Mouse (Mus musculus) neural tube, embryonic 12.5 days (tissue): ENCODE measurements around the gene Pou2f3. TPM values are rescaled to one million over a fixed set of nuclear protein-coding genes. Genes with fewer than 3 reads are reported as not detected.

Source experiments
- ATAC-seq: fragments of 200-750 bp; cut with Nextera tagmentation; 2 replicates; pipeline ENCODE4 v1.8.0; 2017; ENCODE audit warnings: low read depth, mild to moderate bottlenecking, moderate TSS enrichment, moderate library complexity; ENCODE audit not compliant: low FRiP score
- H3K27ac ChIP-seq: fragments of 300-500 bp; sonication (generic); 2 replicates; pipeline ENCODE4 v1.5.1; 2016
- H3K27me3 ChIP-seq: fragments of 300-500 bp; sonication (generic); replicated peaks from 2 replicates; pipeline ENCODE4 v1.6.1; 2016; ENCODE audit warnings: mild to moderate bottlenecking
- H3K36me3 ChIP-seq: fragments of 300-500 bp; sonication (generic); 2 replicates; pipeline ENCODE4 v1.6.1; 2016; ENCODE audit warnings: mild to moderate bottlenecking
- H3K4me1 ChIP-seq: fragments of 300-500 bp; sonication (generic); 2 replicates; pipeline ENCODE4 v1.6.1; 2016
- H3K4me2 ChIP-seq: fragments of 300-500 bp; sonication (generic); replicated peaks from 2 replicates; pipeline ENCODE4 v1.6.1; 2016; ENCODE audit warnings: mild to moderate bottlenecking
- H3K4me3 ChIP-seq: fragments of 300-500 bp; sonication (generic); 2 replicates; pipeline ENCODE4 v1.5.1; 2016
- H3K9ac ChIP-seq: fragments of 300-500 bp; sonication (generic); 2 replicates; pipeline ENCODE4 v1.6.1; 2016; ENCODE audit warnings: mild to moderate bottlenecking
- H3K9me3 ChIP-seq: fragments of 300-500 bp; sonication (generic); 2 replicates; pipeline ENCODE4 v1.6.1; 2016; ENCODE audit warnings: mild to moderate bottlenecking
- WGBS: fragments of 180-500 bp; shearing (Covaris S2); methylation state at CpG from one replicate; pipeline ENCODE4 v1.1.7; 2016; 5-methylcytosine and 5-hydroxymethylcytosine counted together
- polyA plus RNA-seq: library from polyadenylated mRNA; unstranded; fragments of >200 nt; fragmentation: Nextera tagmentation; extraction: Ambion mirVana; gene quantifications from 2 replicates; pipeline ENCODE4 v1.2.1, GENCODE M21; 2016

Gene Pou2f3
- polyA plus RNA-seq: not detected in 2 replicates

GRCm38 (mm10) chr9:43210190-43210682, at the start of gene Pou2f3:
Gene Pou2f3, minus strand, starts transcription at chr9:43210369.
- ATAC-seq: no peak
- Histone ChIP-seq H3K27ac (no peak within 1 kb of the TSS), H3K9me3 (no peaks in the 10 kb centered on the region), H3K9ac (no peak within 1 kb of the TSS), H3K4me2 (peak within 1 kb of the TSS; percentile 4), H3K36me3 (no peaks in the 10 kb centered on the region), H3K4me3 (no peak within 1 kb of the TSS), H3K4me1 (peaks cover 16% of the 10 kb centered on the region), H3K27me3 (peaks cover 17% of the 10 kb centered on the region)
- 4% methylated on average over 13 of the region's 13 CpGs for WGBS

DNA sequence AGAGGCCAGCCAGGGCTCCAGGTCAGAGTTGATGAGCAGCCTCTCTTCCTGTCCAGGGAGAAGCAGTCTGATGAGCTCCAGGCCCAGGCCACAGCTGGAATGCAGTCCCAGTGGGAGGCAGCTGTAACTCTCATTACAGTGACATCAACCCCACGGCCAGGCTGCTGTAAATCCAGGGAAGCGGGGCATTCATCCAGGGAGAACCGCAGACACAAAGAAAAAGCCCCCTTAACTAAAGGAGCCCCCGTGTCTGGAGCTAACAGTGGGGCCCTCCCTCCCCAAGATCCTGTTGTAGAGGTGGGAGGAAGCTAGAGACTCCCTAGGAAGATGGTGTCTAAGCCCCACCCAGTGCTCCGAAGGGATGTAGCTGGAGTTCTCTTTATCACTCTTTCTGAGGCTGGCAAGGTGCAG, 43.1 kb upstream of the Pou2f3 start:
- Histone ChIP-seq H3K4me3 (no peak overlapping the region), H3K27ac (peak overlapping the region; percentile 37; the same call in 1 of the 2 replicates), H3K27me3 (no peaks in the 10 kb centered on the region), H3K9me3 (no peaks in the 10 kb centered on the region), H3K4me1 (peaks cover 14% of the 10 kb centered on the region), H3K4me2 (peak overlapping the region; percentile 19; the same call in 1 of the 2 replicates), H3K36me3 (no peaks in the 10 kb centered on the region), H3K9ac (peak overlapping the region; percentile 4; the same call in 1 of the 2 replicates)
- ATAC-seq: peak; percentile 56; the same call in 1 of the 2 replicates
- 3% methylated on average over 5 of the region's 5 CpGs for WGBS

GRCm38 (mm10) chr9:43252790-43253189, 42.6 kb upstream of the Pou2f3 start:
- H3K27ac ChIP-seq: peak overlapping the region; percentile 37; the same call in 1 of the 2 replicates
- 24% methylated on average over 3 of the region's 3 CpGs for WGBS
- no peaks in the 10 kb centered on the region for H3K9me3 ChIP-seq
- H3K27me3 ChIP-seq: no peaks in the 10 kb centered on the region
- ATAC-seq: no peak
- H3K36me3 ChIP-seq: no peaks in the 10 kb centered on the region
- peaks cover 14% of the 10 kb centered on the region for H3K4me1 ChIP-seq
- H3K4me3 ChIP-seq: no peak overlapping the region
- H3K9ac ChIP-seq: peak overlapping the region; percentile 4; the same call in 1 of the 2 replicates
- H3K4me2 ChIP-seq: peak overlapping the region; percentile 19; the same call in 1 of the 2 replicates

- Histone ChIP-seq H3K36me3 (no peaks in the 10 kb centered on the region), H3K9ac (no peak overlapping the region), H3K4me3 (no peak overlapping the region), H3K4me1 (peaks cover 14% of the 10 kb centered on the region), H3K27me3 (no peaks in the 10 kb centered on the region), H3K4me2 (no peak overlapping the region), H3K9me3 (no peaks in the 10 kb centered on the region), H3K27ac (no peak overlapping the region)
- ATAC-seq: no peak
- 95% methylated on average over 2 of the region's 2 CpGs for WGBS
Observed at GRCm38 (mm10) chr9:43251786-43252185, 41.6 kb upstream of the Pou2f3 start.

DNA sequence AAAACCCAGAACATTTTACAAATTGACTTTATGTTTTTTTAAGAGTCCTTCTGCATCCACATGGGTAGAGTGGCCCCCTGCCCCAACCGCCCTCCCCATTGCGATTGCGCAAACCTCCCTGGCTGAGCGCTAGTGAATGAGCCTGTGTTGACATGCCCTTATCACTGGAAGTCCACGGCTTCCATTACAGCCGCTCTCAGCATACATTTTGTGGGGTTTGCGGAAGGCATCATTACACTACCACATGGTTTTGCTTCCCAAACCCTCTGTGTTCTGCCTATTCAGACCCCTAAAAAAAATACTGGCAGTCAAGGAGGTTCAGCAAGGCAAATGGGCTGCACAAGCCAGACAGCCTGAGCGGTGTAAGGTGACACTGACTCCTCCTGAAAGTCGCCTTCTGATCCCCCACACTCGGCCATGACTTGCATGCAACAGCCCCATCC, 36.6 kb upstream of the Pou2f3 start:
- Histone ChIP-seq H3K36me3 (no peaks in the 10 kb centered on the region), H3K9me3 (no peaks in the 10 kb centered on the region), H3K27me3 (no peaks in the 10 kb centered on the region), H3K9ac (no peak overlapping the region), H3K27ac (no peak overlapping the region), H3K4me3 (no peak overlapping the region), H3K4me2 (no peak overlapping the region), H3K4me1 (no peaks in the 10 kb centered on the region)
- ATAC-seq: no peak
- WGBS: 50% methylated on average over 10 of the region's 10 CpGs

DNA sequence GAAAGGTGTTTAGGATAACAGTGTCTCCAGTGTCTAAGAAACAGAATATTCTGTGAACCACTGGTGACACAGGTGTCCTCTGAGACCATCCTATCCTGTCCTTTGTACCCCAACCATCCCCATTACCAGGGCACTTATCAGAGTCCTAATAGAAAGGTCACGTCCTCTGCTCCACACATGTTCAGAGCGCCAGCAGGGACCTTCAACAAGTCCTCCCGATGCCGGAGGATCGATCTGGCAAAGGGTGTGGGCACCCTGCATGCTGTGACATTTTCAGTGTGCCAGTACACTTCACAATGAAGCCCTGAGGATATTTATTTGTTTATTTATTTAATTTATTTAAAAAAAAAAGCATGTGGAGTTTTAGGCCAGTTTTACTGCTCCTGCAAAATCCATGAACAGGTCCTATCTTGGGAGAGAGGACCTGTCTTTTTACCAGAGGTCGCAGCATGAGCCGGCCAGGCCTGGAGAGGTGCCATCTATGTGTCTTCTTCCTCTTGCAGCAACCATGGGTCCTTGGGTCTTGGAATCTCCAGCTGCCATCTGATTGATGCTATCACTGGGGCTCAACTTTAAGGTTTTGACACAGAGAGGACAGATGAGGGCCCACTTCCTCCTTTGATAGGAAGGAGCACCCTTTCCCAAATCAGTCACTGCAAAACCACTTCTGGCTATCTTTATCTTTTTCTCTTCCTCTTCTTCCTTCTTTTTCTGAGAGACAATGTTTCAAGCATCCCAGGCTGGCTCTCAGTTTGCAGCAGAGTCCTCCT, 35.8 kb upstream of the Pou2f3 start:
- no peak for ATAC-seq
- Histone ChIP-seq H3K27me3 (no peaks in the 10 kb centered on the region), H3K9ac (no peak overlapping the region), H3K9me3 (no peaks in the 10 kb centered on the region), H3K4me3 (no peak overlapping the region), H3K36me3 (no peaks in the 10 kb centered on the region), H3K4me1 (no peaks in the 10 kb centered on the region), H3K4me2 (no peak overlapping the region), H3K27ac (no peak overlapping the region)
- WGBS: 89% methylated on average over 7 of the region's 7 CpGs

DNA sequence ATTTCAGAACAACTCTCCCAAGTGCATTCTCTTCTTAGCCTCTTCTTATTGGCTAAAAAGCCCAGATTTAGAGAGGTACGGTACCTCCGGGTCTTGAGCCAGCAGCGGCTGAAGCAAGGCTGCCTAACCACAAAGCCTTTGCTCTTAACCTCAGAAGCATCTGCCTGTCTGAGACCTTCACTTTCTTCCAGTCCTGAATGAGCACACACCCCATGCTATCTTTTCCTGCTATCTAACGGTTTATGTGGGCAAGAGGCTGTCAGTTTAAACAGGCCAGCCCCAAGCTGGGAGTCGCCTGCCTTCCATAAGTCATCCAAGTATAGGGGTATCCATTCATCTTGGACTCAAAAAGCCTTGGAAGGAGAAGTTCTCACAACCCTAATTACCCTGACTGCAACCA, 32.3 kb upstream of the Pou2f3 start:
- Histone ChIP-seq H3K4me3 (no peak overlapping the region), H3K4me2 (no peak overlapping the region), H3K4me1 (peaks cover 17% of the 10 kb centered on the region), H3K36me3 (no peaks in the 10 kb centered on the region), H3K9ac (no peak overlapping the region), H3K27me3 (peaks cover 21% of the 10 kb centered on the region), H3K9me3 (no peaks in the 10 kb centered on the region), H3K27ac (no peak overlapping the region)
- no peak for ATAC-seq
- WGBS: 82% methylated on average over 5 of the region's 5 CpGs

- Histone ChIP-seq H3K27me3 (peaks cover 26% of the 10 kb centered on the region), H3K4me3 (no peak overlapping the region), H3K9ac (no peak overlapping the region), H3K4me2 (no peak overlapping the region), H3K9me3 (no peaks in the 10 kb centered on the region), H3K4me1 (peaks cover 17% of the 10 kb centered on the region), H3K27ac (no peak overlapping the region), H3K36me3 (no peaks in the 10 kb centered on the region)
- no peak for ATAC-seq
- WGBS: 87% methylated on average over 8 of the region's 8 CpGs
Observed at GRCm38 (mm10) chr9:43241970-43242369, 31.8 kb upstream of the Pou2f3 start.

GRCm38 (mm10) chr9:43241291-43241690, 31.1 kb upstream of the Pou2f3 start:
- ATAC-seq: no peak
- peaks cover 31% of the 10 kb centered on the region for H3K27me3 ChIP-seq

DNA sequence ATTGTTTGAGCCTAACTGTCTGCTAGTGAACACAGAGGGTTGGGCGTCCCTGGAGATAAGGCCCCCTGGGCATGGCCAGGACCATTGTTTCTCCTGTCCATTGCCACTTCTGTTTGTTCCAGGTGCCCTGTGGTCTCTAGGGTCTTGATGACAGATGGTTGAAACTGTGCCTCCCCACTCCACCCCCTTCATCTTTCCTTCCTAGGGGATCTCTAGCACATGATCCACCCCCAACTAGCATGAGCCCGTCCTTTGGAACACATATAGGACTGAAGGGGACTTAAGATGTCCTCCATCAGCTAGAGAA, 30.4 kb upstream of the Pou2f3 start:
- peak overlapping the region; percentile 83 for H3K4me2 ChIP-seq
- peaks cover 31% of the 10 kb centered on the region for H3K27me3 ChIP-seq
- no peak for ATAC-seq
- H3K9me3 ChIP-seq: no peaks in the 10 kb centered on the region
- WGBS: 47% methylated on average over 2 of the region's 2 CpGs
- H3K9ac ChIP-seq: no peak overlapping the region
- H3K27ac ChIP-seq: no peak overlapping the region
- H3K36me3 ChIP-seq: no peaks in the 10 kb centered on the region
- H3K4me3 ChIP-seq: no peak overlapping the region
- peaks cover 17% of the 10 kb centered on the region for H3K4me1 ChIP-seq

More at GRCm38 (mm10) chr9:43241291-43241690, 31.1 kb upstream of the Pou2f3 start:
- Histone ChIP-seq H3K27ac (no peak overlapping the region), H3K4me2 (no peak overlapping the region), H3K36me3 (no peaks in the 10 kb centered on the region), H3K4me1 (peaks cover 17% of the 10 kb centered on the region), H3K9me3 (no peaks in the 10 kb centered on the region), H3K4me3 (no peak overlapping the region), H3K9ac (no peak overlapping the region)
- WGBS: 52% methylated on average over 4 of the region's 4 CpGs

GRCm38 (mm10) chr9:43239712-43240593, 29.8 kb upstream of the Pou2f3 start, which contains the start of gene Oaf:
Gene Oaf, minus strand, starts transcription at chr9:43239911.
- Histone ChIP-seq H3K4me1 (peaks cover 17% of the 10 kb centered on the region), H3K9ac (peak within 1 kb of the TSS; percentile 67), H3K9me3 (no peaks in the 10 kb centered on the region), H3K4me3 (peak within 1 kb of the TSS; percentile 69), H3K36me3 (no peaks in the 10 kb centered on the region), H3K4me2 (peak within 1 kb of the TSS; percentile 83), H3K27ac (peak within 1 kb of the TSS; percentile 37; the same call in 1 of the 2 replicates), H3K27me3 (peaks cover 31% of the 10 kb centered on the region)
- WGBS: 2% methylated on average over 44 of the region's 44 CpGs
- ATAC-seq: peak; percentile 76
